Mouse (Mus musculus) small intestine, adult 2 months (tissue): ENCODE measurements at regions not wholly inside any gene's neighbourhood (a gene's known extent, or its start where the extent isn't known, plus 50 kb on each side); places are given as distances from the start of the nearest gene placed in this dataset.
A peak's percentile ranks its signal among the peaks of the same experiment; 100 is the strongest.

Source experiments
- H3K27ac ChIP-seq: fragments of 200-500 bp; 2 replicates; pipeline ENCODE4 v1.5.1; 2012; ENCODE audit warnings: low read depth, low read length, control low read depth, inconsistent platforms; ENCODE audit not compliant: insufficient read depth
- H3K27me3 ChIP-seq: fragments of 200-500 bp; 2 replicates; pipeline ENCODE4 v1.6.1; 2012; ENCODE audit warnings: mild to moderate bottlenecking, moderate library complexity, low read length, inconsistent platforms; ENCODE audit not compliant: control insufficient read depth, insufficient read depth
- H3K36me3 ChIP-seq: fragments of 200-500 bp; 2 replicates; pipeline ENCODE4 v1.6.1; 2012; ENCODE audit warnings: mild to moderate bottlenecking, low read length, control low read depth, inconsistent platforms; ENCODE audit not compliant: control insufficient read depth, insufficient read depth
- H3K4me1 ChIP-seq: fragments of 200-500 bp; 2 replicates; pipeline ENCODE4 v1.6.1; 2012; ENCODE audit warnings: low read length, inconsistent platforms, mixed read lengths; ENCODE audit not compliant: control insufficient read depth, insufficient read depth, insufficient read length
- H3K4me3 ChIP-seq: fragments of 200-500 bp; 2 replicates; pipeline ENCODE4 v1.5.1; 2012; ENCODE audit warnings: low read depth, mild to moderate bottlenecking, control low read depth, inconsistent platforms, low read length, moderate library complexity
- CTCF ChIP-seq: fragments of 200-500 bp; IDR thresholded peaks from 2 replicates; pipeline ENCODE4 v1.5.1; 2012; ENCODE audit warnings: low read depth, mild to moderate bottlenecking, control low read depth, inconsistent platforms, low read length, moderate library complexity, mixed read lengths; ENCODE audit not compliant: insufficient replicate concordance, insufficient read length; ENCODE audit errors: extremely low read depth
- POLR2A ChIP-seq: fragments of 200-500 bp; IDR thresholded peaks from 2 replicates; pipeline ENCODE4 v1.6.1; 2012; ENCODE audit warnings: low read depth, mild to moderate bottlenecking, control low read depth, inconsistent platforms, low read length, moderate library complexity
- WGBS: fragments of 180-500 bp; shearing (Covaris S2); methylation state at CpG from one replicate; pipeline ENCODE4 v1.1.7; 2018; 5-methylcytosine and 5-hydroxymethylcytosine counted together

- WGBS, result 82% methylated on average over 5 of the region's 5 CpGs
- no peaks in the 10 kb centered on the region for H3K36me3 ChIP-seq
- no peak for TF ChIP-seq POLR2A
- no peak for TF ChIP-seq CTCF
Observed at GRCm38 (mm10) chr15:5414401-5414800, 170.4 kb upstream of the Ptger4 start.

GRCm38 (mm10) chr15:5416031-5416430 is 172.0 kb upstream of the Ptger4 start:
- Histone ChIP-seq H3K4me3 (no peak overlapping the region), H3K4me1 (no peaks in the 10 kb centered on the region), H3K27me3 (no peaks in the 10 kb centered on the region), H3K36me3 (no peaks in the 10 kb centered on the region), H3K27ac (no peak overlapping the region)
- WGBS, result 78% methylated on average over 3 of the region's 3 CpGs
- TF ChIP-seq POLR2A (no peak), CTCF (no peak)

More at GRCm38 (mm10) chr15:5414401-5414800, 170.4 kb upstream of the Ptger4 start:
- Histone ChIP-seq H3K4me3 (no peak overlapping the region), H3K4me1 (no peaks in the 10 kb centered on the region), H3K27me3 (no peaks in the 10 kb centered on the region), H3K27ac (no peak overlapping the region)

GRCm38 (mm10) chr15:5426641-5427040 is 182.7 kb upstream of the Ptger4 start:
- WGBS, result 84% methylated on average over 3 of the region's 3 CpGs
- Histone ChIP-seq H3K4me1 (no peaks in the 10 kb centered on the region), H3K27ac (no peak overlapping the region), H3K36me3 (no peaks in the 10 kb centered on the region), H3K4me3 (no peak overlapping the region), H3K27me3 (no peaks in the 10 kb centered on the region)
- TF ChIP-seq POLR2A (no peak), CTCF (no peak)

- TF ChIP-seq CTCF, result no peak
- TF ChIP-seq POLR2A, result no peak
- H3K27ac ChIP-seq, result no peak overlapping the region
Observed at GRCm38 (mm10) chr15:5427319-5428048, 183.5 kb upstream of the Ptger4 start.

GRCm38 (mm10) chr15:5432018-5432417 is 188.0 kb upstream of the Ptger4 start:
- Histone ChIP-seq H3K4me1 (no peaks in the 10 kb centered on the region), H3K36me3 (no peaks in the 10 kb centered on the region), H3K27me3 (no peaks in the 10 kb centered on the region), H3K4me3 (no peak overlapping the region), H3K27ac (no peak overlapping the region)
- 86% methylated on average over 2 of the region's 2 CpGs for WGBS
- TF ChIP-seq POLR2A (no peak), CTCF (no peak)

More at GRCm38 (mm10) chr15:5427319-5428048, 183.5 kb upstream of the Ptger4 start:
- H3K36me3 ChIP-seq, result no peaks in the 10 kb centered on the region
- no peak overlapping the region for H3K4me3 ChIP-seq
- no peaks in the 10 kb centered on the region for H3K4me1 ChIP-seq
- H3K27me3 ChIP-seq, result no peaks in the 10 kb centered on the region
- 85% methylated on average over 7 of the region's 7 CpGs for WGBS

GRCm38 (mm10) chr15:5437020-5437419 is 193.0 kb upstream of the Ptger4 start:
- TF ChIP-seq CTCF (no peak), POLR2A (no peak)
- Histone ChIP-seq H3K27me3 (no peaks in the 10 kb centered on the region), H3K36me3 (no peaks in the 10 kb centered on the region), H3K4me1 (no peaks in the 10 kb centered on the region), H3K4me3 (no peak overlapping the region), H3K27ac (no peak overlapping the region)
- WGBS, result 77% methylated on average over 1 of the region's 1 CpGs

GRCm38 (mm10) chr15:5446040-5446755 is 202.2 kb upstream of the Ptger4 start:
- Histone ChIP-seq H3K36me3 (no peaks in the 10 kb centered on the region), H3K27me3 (no peaks in the 10 kb centered on the region), H3K4me3 (no peak overlapping the region), H3K27ac (peak overlapping the region; percentile 78), H3K4me1 (peaks cover 10% of the 10 kb centered on the region; the same call in 1 of the 2 replicates)
- WGBS, result 62% methylated on average over 9 of the region's 9 CpGs
- TF ChIP-seq CTCF, result no peak
- TF ChIP-seq POLR2A, result no peak

GRCm38 (mm10) chr15:5446756-5447314 is 202.8 kb upstream of the Ptger4 start:
- Histone ChIP-seq H3K4me1 (peaks cover 10% of the 10 kb centered on the region; the same call in 1 of the 2 replicates), H3K36me3 (no peaks in the 10 kb centered on the region), H3K27me3 (no peaks in the 10 kb centered on the region), H3K4me3 (no peak overlapping the region), H3K27ac (peak overlapping the region; percentile 11)
- no peak for TF ChIP-seq CTCF
- no peak for TF ChIP-seq POLR2A
- WGBS, result 62% methylated on average over 4 of the region's 4 CpGs
